Mouse (Mus musculus): ENCODE measurements around the gene Scaf4. TPM values are rescaled to one million over a fixed set of nuclear protein-coding genes. Genes with fewer than 3 reads are reported as not detected.

Scaf4 gene
- total RNA-seq (2021), result 10 to 100 TPM; 48.4 to 56.3 TPM

GRCm38 (mm10) chr16:90283905-90284891 is at the start of gene Scaf4:
Gene Scaf4 (minus strand): TSS chr16:90284503.
- DNase-seq, result peak; percentile 96 to 97

- DNase-seq, result no peak
Observed at GRCm38 (mm10) chr16:90332553-90332952, 48.2 kb upstream of the Scaf4 start.

- DNase-seq, result no peak
Observed at GRCm38 (mm10) chr16:90330979-90331378, 46.7 kb upstream of the Scaf4 start.

GRCm38 (mm10) chr16:90329511-90329910 is 45.2 kb upstream of the Scaf4 start:
- no peak for DNase-seq

GRCm38 (mm10) chr16:90322850-90323528 is 38.7 kb upstream of the Scaf4 start:
- peak; percentile 84 to 86 for DNase-seq

- no peak for DNase-seq
Observed at GRCm38 (mm10) chr16:90319321-90319720, 35.0 kb upstream of the Scaf4 start.

- DNase-seq, result no peak
Observed at GRCm38 (mm10) chr16:90318372-90318926, 34.1 kb upstream of the Scaf4 start.

- DNase-seq, result no peak
Observed at GRCm38 (mm10) chr16:90317777-90318176, 33.5 kb upstream of the Scaf4 start.

- DNase-seq, result no peak
Observed at GRCm38 (mm10) chr16:90315881-90316280, 31.6 kb upstream of the Scaf4 start.

- DNase-seq, result peak; percentile 25 to 26
Observed at GRCm38 (mm10) chr16:90312449-90313082, 28.3 kb upstream of the Scaf4 start.

GRCm38 (mm10) chr16:90310488-90311135 is 26.3 kb upstream of the Scaf4 start:
- no peak for DNase-seq

GRCm38 (mm10) chr16:90309784-90310183 is 25.5 kb upstream of the Scaf4 start:
- DNase-seq, result no peak

GRCm38 (mm10) chr16:90303988-90304299 is 19.6 kb upstream of the Scaf4 start:
- DNase-seq, result no peak

GRCm38 (mm10) chr16:90303286-90303987 is 19.1 kb upstream of the Scaf4 start:
- DNase-seq, result no peak

- no peak for DNase-seq
Observed at GRCm38 (mm10) chr16:90301706-90302105, 17.4 kb upstream of the Scaf4 start.

- DNase-seq, result no peak
Observed at GRCm38 (mm10) chr16:90300896-90301295, 16.6 kb upstream of the Scaf4 start.

GRCm38 (mm10) chr16:90299591-90299990 is 15.3 kb upstream of the Scaf4 start:
- no peak for DNase-seq

GRCm38 (mm10) chr16:90298426-90299300 is 14.4 kb upstream of the Scaf4 start:
- DNase-seq, result no peak

GRCm38 (mm10) chr16:90297479-90298425 is 13.4 kb upstream of the Scaf4 start:
- no peak for DNase-seq

Data from layer of hippocampus, postnatal 36 days (tissue).